Mouse (Mus musculus) hindbrain, embryonic 14.5 days (tissue): ENCODE data around the gene Mtmr12. TPM values are rescaled to one million over a fixed set of nuclear protein-coding genes. Genes with fewer than 3 reads are reported as not detected.
"Not testable (repeated sequence)": the region's sequence is repeated elsewhere in the genome, so short reads cannot be mapped to it uniquely, and the experiment has no call there.

Experiments
- ATAC-seq: fragments of 200-750 bp; cut with Nextera tagmentation; 2 replicates; pipeline ENCODE4 v1.8.0; 2017; ENCODE audit warnings: moderate number of reproducible peaks, mild to moderate bottlenecking, moderate TSS enrichment, moderate library complexity; ENCODE audit not compliant: low FRiP score
- DNase-seq: peaks from one replicate; pipeline ENCODE4 v3.0.0-alpha.2; 2015; ENCODE audit warnings: low spot score
- H3K27ac ChIP-seq: fragments of 300-500 bp; sonication (generic); 2 replicates; pipeline ENCODE4 v1.5.1; 2014; ENCODE audit warnings: mild to moderate bottlenecking, moderate library complexity
- H3K27me3 ChIP-seq: fragments of 300-500 bp; sonication (generic); 2 replicates; pipeline ENCODE4 v1.6.1; 2014; ENCODE audit warnings: mild to moderate bottlenecking, low read length, mixed read lengths; ENCODE audit not compliant: control insufficient read depth, insufficient read depth
- H3K36me3 ChIP-seq: fragments of 300-500 bp; sonication (generic); replicated peaks from 2 replicates; pipeline ENCODE4 v1.6.1; 2014; ENCODE audit not compliant: control insufficient read depth, insufficient read depth
- H3K4me1 ChIP-seq: fragments of 300-500 bp; sonication (generic); replicated peaks from 2 replicates; pipeline ENCODE4 v1.6.1; 2014; ENCODE audit warnings: antibody characterized with exemption, low read length, mixed read lengths; ENCODE audit not compliant: control insufficient read depth, insufficient read depth
- H3K4me2 ChIP-seq: fragments of 300-500 bp; sonication (generic); replicated peaks from 2 replicates; pipeline ENCODE4 v1.6.1; 2014; ENCODE audit warnings: mild to moderate bottlenecking, moderate library complexity
- H3K4me3 ChIP-seq: fragments of 300-500 bp; sonication (generic); replicated peaks from 2 replicates; pipeline ENCODE4 v1.5.1; 2014; ENCODE audit warnings: mild to moderate bottlenecking, low read length
- H3K9ac ChIP-seq: fragments of 300-500 bp; sonication (generic); 2 replicates; pipeline ENCODE4 v1.6.1; 2014
- H3K9me3 ChIP-seq: fragments of 300-500 bp; sonication (generic); 2 replicates; pipeline ENCODE4 v1.6.1; 2016; ENCODE audit warnings: low read length; ENCODE audit not compliant: control insufficient read depth
- WGBS: fragments of 180-500 bp; shearing (Covaris S2); extraction: QIAGEN DNeasy Blood & Tissue Kit; methylation state at CpG from one replicate; pipeline ENCODE4 v1.1.7; 2014; 5-methylcytosine and 5-hydroxymethylcytosine counted together
- polyA plus RNA-seq: library from polyadenylated mRNA; unstranded; fragments of >200 nt; fragmentation: Nextera tagmentation; extraction: Ambion mirVana; gene quantifications from 2 replicates; pipeline ENCODE4 v1.2.1, GENCODE M21; 2014

Gene Mtmr12
- polyA plus RNA-seq, 1 experiment from 2014 or later, result 7.9 TPM

DNA sequence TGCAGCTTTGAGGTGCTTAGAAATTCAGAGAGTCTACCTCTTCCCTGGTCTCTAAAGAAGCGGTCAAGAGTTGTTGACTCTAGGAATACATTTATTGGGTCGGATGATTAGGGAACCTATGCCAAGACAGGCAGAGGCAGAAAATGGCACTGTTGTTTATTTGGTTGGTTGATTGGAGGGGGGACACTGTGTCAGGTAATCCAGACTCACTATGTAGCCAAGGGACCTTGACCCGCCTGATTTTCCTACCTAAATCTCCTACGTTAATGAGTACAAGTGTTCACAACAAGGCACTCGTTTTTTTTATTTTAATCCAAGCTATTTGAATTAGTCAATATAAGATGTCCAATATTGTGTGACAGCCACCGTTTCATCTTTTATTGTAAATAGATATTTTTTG is 7.5 kb upstream of the Mtmr12 start:
- Histone ChIP-seq H3K9me3 (no peaks in the 10 kb centered on the region), H3K9ac (no peak overlapping the region), H3K4me1 (0 out of 2 replicates have a peak, but pooled peaks cover 3% of the 10 kb centered on the region), H3K4me2 (no peak overlapping the region), H3K4me3 (no peak overlapping the region), H3K27ac (no peak overlapping the region), H3K27me3 (no peaks in the 10 kb centered on the region), H3K36me3 (0 out of 2 replicates have a peak, but pooled peaks cover 3% of the 10 kb centered on the region)
- DNase-seq (no peak), ATAC-seq (no peak)
- 86% methylated on average over 6 of the region's 6 CpGs for WGBS

- no peaks in the 10 kb centered on the region for H3K27me3 ChIP-seq
- 95% methylated on average over 7 of the region's 7 CpGs for whole genome bisulfite sequencing
Measured at GRCm38 (mm10) chr15:12200021-12200420, 4.8 kb upstream of the Mtmr12 start.

GRCm38 (mm10) chr15:12201856-12202255 is 3.0 kb upstream of the Mtmr12 start:
- no peaks in the 10 kb centered on the region for H3K27me3 ChIP-seq

More at GRCm38 (mm10) chr15:12200021-12200420, 4.8 kb upstream of the Mtmr12 start:
- peaks cover 9% of the 10 kb centered on the region for H3K4me1 ChIP-seq
- H3K4me2 ChIP-seq, result no peak overlapping the region
- no peak overlapping the region for H3K9ac ChIP-seq
- H3K36me3 ChIP-seq, result no peaks in the 10 kb centered on the region
- no peak overlapping the region for H3K27ac ChIP-seq
- H3K4me3 ChIP-seq, result no peak overlapping the region
- DNase-seq, result no peak
- ATAC-seq, result no peak
- H3K9me3 ChIP-seq, result no peaks in the 10 kb centered on the region

GRCm38 (mm10) chr15:12202456-12202855 is 2.4 kb upstream of the Mtmr12 start:
- H3K27ac ChIP-seq, result no peak overlapping the region
- H3K4me3 ChIP-seq, result no peak overlapping the region
- no peak overlapping the region for H3K9ac ChIP-seq
- H3K4me2 ChIP-seq, result no peak overlapping the region
- no peak for ATAC-seq
- DNase-seq, result no peak
- H3K4me1 ChIP-seq, result peaks cover 25% of the 10 kb centered on the region
- no peaks in the 10 kb centered on the region for H3K27me3 ChIP-seq
- no peaks in the 10 kb centered on the region for H3K36me3 ChIP-seq
- no peaks in the 10 kb centered on the region for H3K9me3 ChIP-seq
- 89% methylated on average over 3 of the region's 3 CpGs for WGBS

More at GRCm38 (mm10) chr15:12201856-12202255, 3.0 kb upstream of the Mtmr12 start:
- Histone ChIP-seq H3K9me3 (no peaks in the 10 kb centered on the region), H3K4me3 (no peak overlapping the region), H3K4me1 (peaks cover 21% of the 10 kb centered on the region), H3K9ac (no peak overlapping the region), H3K36me3 (no peaks in the 10 kb centered on the region), H3K4me2 (no peak overlapping the region), H3K27ac (no peak overlapping the region)
- DNase-seq (no peak), ATAC-seq (no peak)

GRCm38 (mm10) chr15:12203008-12203407 is 1.8 kb upstream of the Mtmr12 start:
- H3K36me3 ChIP-seq, result not testable (repeated sequence)

DNA sequence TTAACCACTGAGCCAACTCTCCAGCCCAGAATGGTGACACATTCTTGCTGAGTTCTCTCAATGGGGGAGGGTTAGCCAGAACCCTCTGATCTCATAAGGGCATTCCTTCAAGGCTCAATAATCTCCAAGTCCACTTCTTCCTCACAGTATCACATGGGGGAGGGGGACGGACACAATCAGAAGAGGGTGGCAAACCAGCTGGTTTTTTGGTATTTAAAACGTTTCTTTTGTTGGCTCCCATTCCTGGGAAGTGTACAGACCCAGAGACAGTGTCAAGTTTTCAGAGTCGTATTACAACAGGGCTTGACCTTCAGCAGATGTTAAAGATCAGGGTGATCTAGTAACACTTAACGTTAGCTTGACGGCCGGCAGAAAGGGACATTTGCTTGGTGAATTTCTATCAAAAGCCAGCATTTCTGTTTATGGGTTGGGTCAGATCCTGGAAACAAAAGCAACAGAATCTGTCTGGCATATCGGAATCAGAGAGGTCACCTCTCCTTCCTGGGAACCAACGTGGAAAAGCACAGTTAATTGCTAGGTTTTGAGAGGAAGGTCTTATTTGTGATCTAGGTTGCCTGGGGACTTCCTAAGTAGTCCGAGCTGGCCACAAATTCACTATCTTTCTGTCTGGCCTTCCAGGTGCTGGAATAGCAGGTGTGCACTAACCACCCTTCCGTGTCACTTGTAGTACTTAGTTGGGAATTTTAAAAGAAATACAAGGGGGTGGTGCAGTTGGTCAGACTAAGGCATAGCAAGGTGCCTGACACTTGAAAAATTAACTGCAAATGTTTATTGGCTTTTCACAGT is 1.1 kb upstream of the Mtmr12 start:
- no peak for DNase-seq
- H3K27ac ChIP-seq, result no peak overlapping the region
- peak overlapping the region; percentile 55 for H3K4me2 ChIP-seq
- no peak for ATAC-seq
- H3K36me3 ChIP-seq, result no peaks in the 10 kb centered on the region
- 54% methylated on average over 10 of the region's 10 CpGs for WGBS
- H3K9me3 ChIP-seq, result no peaks in the 10 kb centered on the region
- H3K4me3 ChIP-seq, result peak overlapping the region; percentile 78
- H3K9ac ChIP-seq, result no peak overlapping the region
- H3K27me3 ChIP-seq, result no peaks in the 10 kb centered on the region
- H3K4me1 ChIP-seq, result peaks cover 25% of the 10 kb centered on the region

More at GRCm38 (mm10) chr15:12203008-12203407, 1.8 kb upstream of the Mtmr12 start:
- not testable (repeated sequence) for H3K27ac ChIP-seq, H3K4me3 ChIP-seq, DNase-seq, H3K4me2 ChIP-seq, H3K9me3 ChIP-seq, H3K27me3 ChIP-seq, ATAC-seq, H3K9ac ChIP-seq
- peaks cover 25% of the 10 kb centered on the region for H3K4me1 ChIP-seq
- 94% methylated on average over 5 of the region's 5 CpGs for WGBS

- peaks cover 25% of the 10 kb centered on the region for H3K4me1 ChIP-seq
- ATAC-seq (peak; percentile 80), DNase-seq (no peak)
- H3K27me3 ChIP-seq, result no peaks in the 10 kb centered on the region
- H3K9ac ChIP-seq, result peak overlapping the region; percentile 83
- H3K36me3 ChIP-seq, result no peaks in the 10 kb centered on the region
- under 1% methylated on average over 51 of the region's 73 CpGs for WGBS
- H3K4me2 ChIP-seq, result peak overlapping the region; percentile 58
- peak overlapping the region; percentile 78 for H3K4me3 ChIP-seq
- no peaks in the 10 kb centered on the region for H3K9me3 ChIP-seq
- peak overlapping the region; percentile 88 for H3K27ac ChIP-seq
Measured at GRCm38 (mm10) chr15:12205160-12205901, 503 bp downstream of the Mtmr12 start.

GRCm38 (mm10) chr15:12205902-12206645 is 1.2 kb downstream of the Mtmr12 start:
- peak overlapping the region; percentile 83 for H3K9ac ChIP-seq
- WGBS, result 40% methylated on average over 14 of the region's 14 CpGs

More at GRCm38 (mm10) chr15:12205902-12206645, 1.2 kb downstream of the Mtmr12 start:
- Histone ChIP-seq H3K4me3 (peak overlapping the region; percentile 78), H3K4me1 (peaks cover 25% of the 10 kb centered on the region), H3K9me3 (no peaks in the 10 kb centered on the region), H3K36me3 (no peaks in the 10 kb centered on the region), H3K4me2 (peak overlapping the region; percentile 58), H3K27me3 (no peaks in the 10 kb centered on the region), H3K27ac (no peak overlapping the region)
- no peak for DNase-seq
- no peak for ATAC-seq
